Mouse (Mus musculus) bone marrow, adult 2 months (tissue): ENCODE results near the gene Grin2c. TPM values are rescaled to one million over a fixed set of nuclear protein-coding genes. Genes with fewer than 3 reads are reported as not detected.

Source experiments
- H3K27ac ChIP-seq: fragments of 200-500 bp; 2 replicates; pipeline ENCODE4 v1.5.1; 2012; ENCODE audit warnings: low read depth, mild to moderate bottlenecking, control low read depth, inconsistent platforms, low read length; ENCODE audit not compliant: control insufficient read depth, poor library complexity, insufficient read depth
- H3K4me1 ChIP-seq: fragments of 200-500 bp; 2 replicates; pipeline ENCODE4 v1.6.1; 2011; ENCODE audit warnings: low read length; ENCODE audit not compliant: control insufficient read depth, insufficient read depth
- H3K4me3 ChIP-seq: fragments of 200-500 bp; replicated peaks from 2 replicates; pipeline ENCODE3; 2011; ENCODE audit warnings: mild to moderate bottlenecking, low read depth, low read length, control low read depth; ENCODE audit not compliant: control insufficient read depth
- CTCF ChIP-seq: fragments of 200-500 bp; IDR thresholded peaks from 2 replicates; pipeline ENCODE4 v1.5.1; 2011; ENCODE audit warnings: low read length, control low read depth; ENCODE audit not compliant: control insufficient read depth, insufficient read depth
- POLR2A ChIP-seq: fragments of 200-500 bp; IDR thresholded peaks from 2 replicates; pipeline ENCODE4 v1.6.1; 2011; ENCODE audit warnings: low read depth, mild to moderate bottlenecking, control low read depth, low read length, borderline replicate concordance; ENCODE audit not compliant: control insufficient read depth
- WGBS: fragments of 180-500 bp; shearing (Covaris S2); methylation state at CpG from one replicate; pipeline ENCODE4 v1.1.7; 2018; 5-methylcytosine and 5-hydroxymethylcytosine counted together
- polyA plus RNA-seq: library from polyadenylated mRNA; stranded (reverse); fragments of >200 nt; gene quantifications from 2 replicates; pipeline ENCODE4 v1.2.4, GENCODE M21; 2011; ENCODE audit warnings: low replicate concordance; ENCODE audit not compliant: missing spikeins, insufficient read depth, insufficient read length

Grin2c gene
- polyA plus RNA-seq, 1 experiment, result not detected

DNA sequence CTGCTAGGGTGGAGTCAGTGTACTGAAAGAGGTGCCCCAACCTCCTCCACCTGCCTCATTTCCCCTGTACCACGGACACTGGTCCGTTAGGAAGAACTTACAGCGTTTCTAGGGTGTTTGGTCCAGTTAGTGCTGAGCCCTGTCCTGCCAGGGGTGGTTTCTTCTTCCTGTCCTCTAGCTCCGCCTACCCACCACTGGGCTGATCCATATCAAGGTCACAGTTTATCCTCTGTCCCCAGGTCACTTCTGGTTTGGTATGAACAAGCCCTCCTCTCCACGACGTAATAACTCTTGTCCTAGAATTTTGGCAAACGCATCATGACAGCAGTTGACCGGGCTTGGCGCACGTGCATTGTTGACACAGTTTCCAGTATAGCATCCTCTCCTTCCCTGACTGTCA is 47.4 kb downstream of the Grin2c start:
- H3K4me1 ChIP-seq, result peaks cover 10% of the 10 kb centered on the region; the same call in 1 of the 2 replicates
- no peak for TF ChIP-seq POLR2A
- TF ChIP-seq CTCF, result no peak
- peak overlapping the region; percentile 50 for H3K27ac ChIP-seq
- WGBS, result 64% methylated on average over 10 of the region's 10 CpGs
- H3K4me3 ChIP-seq, result peak overlapping the region; percentile 17

DNA sequence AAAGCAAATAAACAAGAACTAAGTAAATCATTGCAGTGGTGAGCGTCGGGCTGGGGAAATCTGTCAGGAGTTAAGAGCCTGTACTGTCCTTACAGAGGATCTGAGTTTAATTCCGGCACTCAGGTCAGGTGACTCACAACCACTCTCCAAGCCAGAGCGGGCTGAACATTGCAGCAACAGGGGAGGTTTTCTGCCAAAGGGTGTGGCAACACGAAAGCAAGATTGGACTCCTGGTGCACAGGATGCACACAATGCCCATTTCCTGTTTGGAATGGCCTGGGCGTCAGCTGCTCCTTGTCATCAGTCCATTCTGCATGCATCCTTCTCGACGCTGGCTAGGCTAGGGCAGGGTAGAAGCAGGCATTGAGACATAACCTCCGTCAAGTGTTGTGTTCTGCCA is 47.8 kb downstream of the Grin2c start:
- Histone ChIP-seq H3K27ac (peak overlapping the region; percentile 50), H3K4me3 (peak overlapping the region; percentile 17), H3K4me1 (peaks cover 10% of the 10 kb centered on the region; the same call in 1 of the 2 replicates)
- 32% methylated on average over 9 of the region's 9 CpGs for WGBS
- TF ChIP-seq CTCF (no peak), POLR2A (no peak)

DNA sequence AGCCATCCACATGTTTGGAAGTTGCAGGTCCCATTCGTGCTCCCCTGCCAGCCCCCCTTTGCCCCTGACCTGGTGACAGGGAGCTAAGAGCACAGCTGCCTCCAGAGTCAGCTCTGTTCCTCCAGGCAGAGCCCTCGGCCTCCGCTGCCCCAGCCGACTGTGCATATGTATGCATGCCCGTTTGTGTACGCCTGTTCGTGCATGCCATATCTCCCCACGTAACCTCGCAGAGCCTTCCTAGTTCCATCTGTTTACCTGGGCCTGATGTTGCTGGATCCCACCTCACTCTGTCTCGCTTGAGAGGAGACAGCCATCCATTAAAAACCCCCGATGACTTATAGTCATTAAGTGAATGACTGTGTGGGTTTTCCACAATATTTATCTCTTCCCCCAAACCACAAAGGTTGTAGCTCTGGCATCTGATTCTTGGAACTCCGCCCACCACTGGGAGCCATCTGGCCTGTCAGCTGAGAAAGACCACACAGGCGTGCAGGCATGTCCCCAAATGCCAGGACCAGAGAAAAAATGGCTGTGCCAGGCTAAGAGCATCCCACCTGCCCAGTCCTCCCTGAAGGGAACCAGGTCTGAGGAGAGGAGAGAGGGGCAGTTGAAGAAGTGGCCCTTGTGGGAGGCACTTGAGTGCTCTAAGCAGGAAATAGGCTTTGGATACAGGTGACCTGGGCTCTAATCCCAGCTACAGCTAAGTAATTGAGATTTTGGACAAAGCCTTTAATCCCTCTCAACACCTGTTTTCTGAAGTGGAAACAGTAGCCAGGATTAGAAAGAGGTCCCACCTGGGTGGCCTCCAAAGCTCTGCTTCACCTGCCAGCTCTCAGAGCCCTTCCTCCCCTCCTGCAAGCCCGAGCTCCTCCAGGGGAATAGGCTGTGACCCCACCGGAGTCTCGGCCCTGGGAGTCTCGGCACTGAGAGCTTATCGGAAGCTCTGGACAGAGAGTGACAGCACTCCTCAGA is 49.3 kb downstream of the Grin2c start:
- TF ChIP-seq CTCF (no peak), POLR2A (no peak)
- WGBS, result 56% methylated on average over 18 of the region's 18 CpGs
- Histone ChIP-seq H3K4me1 (peaks cover 6% of the 10 kb centered on the region; the same call in 1 of the 2 replicates), H3K27ac (peak overlapping the region; percentile 16; the same call in 1 of the 2 replicates), H3K4me3 (no peak overlapping the region)

DNA sequence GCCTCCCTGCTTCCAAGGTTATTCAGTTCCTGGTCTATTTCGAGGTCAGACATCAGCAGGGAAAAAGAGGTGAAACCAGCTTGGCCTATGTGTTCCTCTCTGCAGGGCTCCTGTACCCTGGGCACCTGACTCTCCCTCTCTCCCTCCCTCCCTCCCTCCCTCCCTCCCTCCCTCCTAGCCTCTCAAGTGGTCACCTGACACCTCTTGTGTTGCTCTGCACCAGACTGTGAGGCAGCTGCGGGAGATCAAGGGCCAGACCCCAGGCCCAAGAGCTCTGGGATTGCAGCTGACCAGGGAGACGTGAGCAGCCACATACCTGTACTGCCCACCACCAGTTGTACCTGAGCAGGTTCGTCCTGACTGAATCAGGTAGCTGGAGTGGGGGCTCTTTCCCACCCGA is 51.9 kb downstream of the Grin2c start:
- H3K4me1 ChIP-seq, result peaks cover 6% of the 10 kb centered on the region; the same call in 1 of the 2 replicates
- no peak overlapping the region for H3K27ac ChIP-seq
- no peak for TF ChIP-seq POLR2A
- WGBS, result 79% methylated on average over 5 of the region's 5 CpGs
- H3K4me3 ChIP-seq, result no peak overlapping the region

DNA sequence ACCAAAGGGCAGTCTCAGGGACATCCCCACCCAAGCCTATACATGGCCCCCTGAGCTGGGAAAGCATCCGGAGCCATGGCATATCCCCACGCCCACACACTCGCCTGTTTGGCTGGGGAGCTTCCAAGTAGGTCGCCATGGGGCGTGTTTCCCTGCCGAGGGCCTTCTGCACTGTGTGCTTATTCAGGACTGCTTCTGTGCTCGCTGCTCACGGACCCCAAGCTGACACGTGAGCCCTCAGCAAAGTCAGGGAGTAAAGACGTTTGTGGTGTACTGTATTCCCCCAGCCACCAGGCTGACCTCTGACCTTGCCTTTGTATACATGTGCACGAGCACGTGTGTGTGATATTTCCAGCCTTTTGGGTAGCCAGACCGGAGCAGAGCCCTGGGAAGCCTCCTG is 54.9 kb downstream of the Grin2c start:
- H3K4me3 ChIP-seq, result no peak overlapping the region
- no peak for TF ChIP-seq POLR2A
- no peak for TF ChIP-seq CTCF
- WGBS, result 78% methylated on average over 13 of the region's 13 CpGs
- no peaks in the 10 kb centered on the region for H3K4me1 ChIP-seq
- H3K27ac ChIP-seq, result no peak overlapping the region

DNA sequence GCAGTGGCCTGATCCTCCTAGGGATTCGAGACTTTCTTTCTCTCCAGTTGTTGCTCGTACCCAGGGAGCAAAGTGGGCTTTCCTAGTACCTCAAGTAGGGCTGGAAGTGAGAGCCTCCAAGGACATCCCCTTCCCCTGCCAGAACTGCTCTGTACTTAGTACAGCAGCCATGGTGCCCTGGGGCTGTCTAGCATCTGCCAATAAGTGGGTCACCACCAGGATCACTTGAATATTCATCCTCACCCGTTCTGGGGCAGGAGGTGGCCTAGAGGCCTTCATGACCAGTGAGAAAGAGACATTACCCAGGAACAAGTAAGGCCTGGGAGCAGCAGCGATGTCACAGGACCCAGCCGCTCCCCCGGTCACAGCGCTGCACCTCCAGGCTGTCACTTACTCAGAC is 57.1 kb downstream of the Grin2c start:
- Histone ChIP-seq H3K27ac (peak overlapping the region; percentile 72), H3K4me1 (no peaks in the 10 kb centered on the region), H3K4me3 (no peak overlapping the region)
- 87% methylated on average over 7 of the region's 7 CpGs for WGBS
- TF ChIP-seq CTCF, result no peak
- no peak for TF ChIP-seq POLR2A

DNA sequence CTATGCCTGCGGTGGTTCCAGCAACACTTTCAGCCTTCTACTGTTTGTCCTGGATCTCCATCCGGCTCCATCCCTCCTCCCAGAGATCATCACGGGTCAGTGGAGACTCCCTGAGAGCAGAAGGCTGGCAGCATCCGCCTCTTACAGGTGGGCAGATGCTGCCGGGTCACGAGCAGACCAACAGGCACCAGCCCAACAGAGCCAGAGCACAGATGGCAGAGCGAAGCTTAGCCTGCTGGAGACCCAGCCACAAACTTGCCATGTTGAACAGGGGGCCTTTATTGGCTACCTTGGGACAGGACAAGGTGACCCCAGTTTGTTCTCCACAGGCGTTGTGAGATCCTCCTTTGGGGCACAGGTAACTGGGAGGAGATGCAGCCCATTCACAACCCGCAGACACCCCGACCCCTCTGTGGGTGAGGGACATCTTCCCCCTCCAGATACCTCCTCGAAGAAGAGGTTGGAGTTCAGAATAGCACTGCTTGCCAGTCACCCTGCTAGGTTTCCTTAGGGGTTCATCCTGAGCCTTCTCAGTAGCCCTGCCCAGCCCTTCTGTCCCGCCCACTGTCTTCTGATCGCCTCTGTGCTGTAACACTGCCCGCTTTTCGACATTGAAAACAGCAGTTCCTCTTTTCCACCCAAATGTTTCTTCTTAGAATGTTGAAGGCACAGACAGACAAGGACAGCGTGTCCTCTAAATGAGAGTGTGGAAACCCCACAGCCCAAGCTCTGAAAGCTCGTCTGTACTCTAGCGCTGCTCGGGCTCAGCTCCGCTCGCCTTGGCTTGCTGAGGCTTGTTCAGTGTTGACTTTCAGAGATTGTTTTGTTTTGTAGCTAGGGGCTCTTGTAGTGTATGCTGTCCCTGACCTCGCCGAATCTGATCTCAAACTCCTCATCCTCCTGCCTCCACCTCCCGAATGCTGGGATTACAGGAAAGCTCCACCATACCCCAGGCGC is 58.0 kb downstream of the Grin2c start:
- TF ChIP-seq POLR2A (no peak), CTCF (no peak)
- peak overlapping the region; percentile 72 for H3K27ac ChIP-seq
- no peaks in the 10 kb centered on the region for H3K4me1 ChIP-seq
- 54% methylated on average over 25 of the region's 25 CpGs for WGBS
- H3K4me3 ChIP-seq, result no peak overlapping the region

DNA sequence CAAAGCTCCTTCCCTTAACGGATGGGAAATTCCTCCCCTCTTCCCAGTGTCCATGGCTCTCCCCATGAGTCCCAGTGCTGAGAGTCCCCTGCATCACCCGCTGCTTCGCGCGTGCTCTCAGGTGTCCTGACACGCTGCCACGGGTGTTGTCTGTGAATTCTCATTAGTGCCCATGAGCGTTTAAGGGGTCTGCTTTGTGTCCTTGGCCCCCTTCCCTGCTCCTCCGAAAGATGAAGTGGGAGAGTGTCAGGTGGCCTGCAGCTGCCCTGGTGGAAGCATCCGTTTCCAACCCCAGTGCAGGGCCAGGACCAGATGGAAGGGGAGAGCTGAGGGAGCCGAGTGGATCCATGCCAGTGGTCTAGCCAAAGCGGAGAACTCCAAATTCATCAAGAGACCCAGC is 58.9 kb downstream of the Grin2c start:
- TF ChIP-seq CTCF (no peak), POLR2A (no peak)
- Histone ChIP-seq H3K27ac (no peak overlapping the region), H3K4me3 (no peak overlapping the region), H3K4me1 (no peaks in the 10 kb centered on the region)
- 91% methylated on average over 12 of the region's 12 CpGs for WGBS
